Mouse (Mus musculus): Measurements from ENCODE around the gene Tcf7l2. TPM values are rescaled to one million over a fixed set of nuclear protein-coding genes. Genes with fewer than 3 reads are reported as not detected.

The Tcf7l2 gene
- polyA plus RNA-seq, 2 experiments: 7.8 to 18.4 TPM

DNA sequence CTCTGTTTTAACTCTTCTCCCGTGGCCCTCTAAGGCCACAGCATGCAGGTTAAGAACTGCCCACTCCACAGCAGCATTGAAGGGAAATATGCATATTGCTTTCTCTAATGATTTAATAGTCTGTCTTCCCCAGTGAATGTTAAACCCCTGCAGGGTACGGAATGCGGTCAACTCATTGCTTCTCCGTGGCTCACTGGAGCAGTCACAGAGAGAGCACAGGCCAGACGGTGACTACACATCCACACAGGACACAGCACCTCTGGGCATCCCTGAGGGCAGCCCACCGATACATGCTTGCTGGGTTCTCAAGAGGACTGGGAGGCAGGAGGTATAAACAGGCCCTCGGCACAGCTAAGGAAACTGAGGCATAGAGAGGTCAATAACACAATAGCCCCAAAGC lies 35.3 kb upstream of the Tcf7l2 start:
- peaks cover 0 to 6% of the 10 kb centered on the region in 2 experiments; a peak in 1 of 4 replicates for H3K4me1 ChIP-seq (replicated peaks; ENCODE audit: control insufficient read depth in 2 of 2, insufficient read depth in 2 of 2, low read length in 1 of 2)
- H3K9ac ChIP-seq (replicated peaks): no peak overlapping the region
- H3K4me2 ChIP-seq (ENCODE audit: low read depth): no peak overlapping the region
- no peak overlapping the region for H3K4me3 ChIP-seq (ENCODE audit: insufficient read depth in 1 of 2, low read depth in 2 of 2, low read length in 2 of 2)
- H3K36me3 ChIP-seq (replicated peaks; ENCODE audit: control insufficient read depth, insufficient read depth, low read depth): no peaks in the 10 kb centered on the region
- no peaks in the 10 kb centered on the region; the same call in 1 of the 2 replicates for H3K27me3 ChIP-seq (ENCODE audit: control insufficient read depth, insufficient read depth, low read length)
- no peak overlapping the region for H3K27ac ChIP-seq
- DNase-seq (ENCODE audit: low read depth in 3 of 3, low spot score in 3 of 3) (no peak), ATAC-seq (ENCODE audit: insufficient read depth) (no peak)
- 73% methylated on average over 7 of the region's 7 CpGs for WGBS (ENCODE audit: insufficient replicate concordance)
- TF ChIP-seq EP300 (IDR thresholded peaks at IDR 0.05; ENCODE audit: low read depth) (no peak), CTCF (IDR thresholded peaks at IDR 0.05; ENCODE audit: low read depth) (no peak)
- H3K9me3 ChIP-seq (ENCODE audit: control insufficient read depth, low read length): no peaks in the 10 kb centered on the region

DNA sequence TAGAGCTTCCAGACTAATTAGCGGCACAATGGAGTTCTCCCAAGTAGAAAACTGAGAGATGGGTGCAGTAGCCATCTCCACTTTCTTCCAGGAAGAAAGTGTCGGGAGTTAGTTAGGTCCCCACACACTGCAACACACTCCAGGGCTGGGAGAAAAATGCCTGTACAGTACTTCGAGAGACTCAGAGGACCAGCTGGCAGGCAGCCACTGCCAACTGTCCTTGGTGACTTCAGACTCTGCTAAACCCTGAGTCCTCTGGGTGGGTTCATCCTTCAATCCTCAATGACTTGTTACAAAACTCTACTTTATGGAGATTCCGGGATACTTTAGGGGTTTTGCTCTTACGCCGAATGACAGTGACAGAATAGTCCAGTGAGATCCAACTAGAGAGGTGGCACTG lies 34.8 kb upstream of the Tcf7l2 start:
- ATAC-seq (ENCODE audit: insufficient read depth) (no peak), DNase-seq (ENCODE audit: low read depth in 3 of 3, low spot score in 3 of 3) (no peak)
- no peak for TF ChIP-seq EP300 (IDR thresholded peaks at IDR 0.05; ENCODE audit: low read depth)
- no peak for TF ChIP-seq CTCF (IDR thresholded peaks at IDR 0.05; ENCODE audit: low read depth)
- H3K9me3 ChIP-seq (ENCODE audit: control insufficient read depth, low read length): no peaks in the 10 kb centered on the region
- WGBS (ENCODE audit: insufficient replicate concordance): 57% methylated on average over 6 of the region's 6 CpGs
- H3K4me2 ChIP-seq (ENCODE audit: low read depth): no peak overlapping the region
- no peak overlapping the region for H3K27ac ChIP-seq
- no peak overlapping the region for H3K4me3 ChIP-seq (ENCODE audit: insufficient read depth in 1 of 2, low read depth in 2 of 2, low read length in 2 of 2)
- H3K9ac ChIP-seq (replicated peaks): no peak overlapping the region
- peaks cover 0 to under 1% of the 10 kb centered on the region in 2 experiments; a peak in 1 of 4 replicates for H3K4me1 ChIP-seq (replicated peaks; ENCODE audit: control insufficient read depth in 2 of 2, insufficient read depth in 2 of 2, low read length in 1 of 2)
- no peaks in the 10 kb centered on the region; the same call in 1 of the 2 replicates for H3K27me3 ChIP-seq (ENCODE audit: control insufficient read depth, insufficient read depth, low read length)
- H3K36me3 ChIP-seq (replicated peaks; ENCODE audit: control insufficient read depth, insufficient read depth, low read depth): no peaks in the 10 kb centered on the region

DNA sequence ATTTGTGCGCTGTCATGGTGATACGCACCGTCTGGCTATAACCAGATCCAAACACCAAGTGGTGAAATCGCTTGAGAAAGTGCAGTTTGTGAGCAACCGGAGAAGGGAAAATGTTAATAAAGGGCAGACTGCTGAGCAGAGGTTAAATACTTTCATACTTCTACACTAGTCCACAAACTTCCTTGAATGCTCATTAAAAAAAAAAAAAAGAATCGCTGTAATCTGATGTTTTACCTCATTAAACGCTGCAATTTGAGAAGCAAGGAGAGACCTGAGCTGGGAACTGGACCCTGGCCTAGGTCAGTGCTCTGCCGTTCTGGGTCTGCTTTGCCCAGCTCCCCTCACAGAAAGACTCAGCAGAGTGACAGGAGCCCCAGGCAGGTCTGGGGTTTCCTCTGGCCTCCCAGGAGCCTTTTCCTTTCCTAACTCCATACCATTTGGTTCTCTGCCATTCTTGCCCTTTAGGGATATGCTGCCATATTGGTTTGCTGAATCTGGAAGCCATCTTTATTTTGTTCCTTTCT lies 33.5 kb upstream of the Tcf7l2 start:
- no peaks in the 10 kb centered on the region for H3K9me3 ChIP-seq (ENCODE audit: control insufficient read depth, low read length)
- no peak overlapping the region for H3K4me2 ChIP-seq (ENCODE audit: low read depth)
- H3K4me1 ChIP-seq (replicated peaks; ENCODE audit: control insufficient read depth in 2 of 2, insufficient read depth in 2 of 2, low read length in 1 of 2): no peaks in the 10 kb centered on the region
- no peak overlapping the region for H3K9ac ChIP-seq (replicated peaks)
- DNase-seq (ENCODE audit: low read depth in 3 of 3, low spot score in 3 of 3) (no peak), ATAC-seq (ENCODE audit: insufficient read depth) (no peak)
- H3K27ac ChIP-seq: no peak overlapping the region
- TF ChIP-seq EP300 (IDR thresholded peaks at IDR 0.05; ENCODE audit: low read depth) (no peak), CTCF (IDR thresholded peaks at IDR 0.05; ENCODE audit: low read depth) (no peak)
- no peak overlapping the region for H3K4me3 ChIP-seq (ENCODE audit: insufficient read depth in 1 of 2, low read depth in 2 of 2, low read length in 2 of 2)
- H3K36me3 ChIP-seq (replicated peaks; ENCODE audit: control insufficient read depth, insufficient read depth, low read depth): no peaks in the 10 kb centered on the region
- H3K27me3 ChIP-seq (ENCODE audit: control insufficient read depth, insufficient read depth, low read length): no peaks in the 10 kb centered on the region; the same call in 1 of the 2 replicates
- 75% methylated on average over 8 of the region's 8 CpGs for WGBS (ENCODE audit: insufficient replicate concordance)

DNA sequence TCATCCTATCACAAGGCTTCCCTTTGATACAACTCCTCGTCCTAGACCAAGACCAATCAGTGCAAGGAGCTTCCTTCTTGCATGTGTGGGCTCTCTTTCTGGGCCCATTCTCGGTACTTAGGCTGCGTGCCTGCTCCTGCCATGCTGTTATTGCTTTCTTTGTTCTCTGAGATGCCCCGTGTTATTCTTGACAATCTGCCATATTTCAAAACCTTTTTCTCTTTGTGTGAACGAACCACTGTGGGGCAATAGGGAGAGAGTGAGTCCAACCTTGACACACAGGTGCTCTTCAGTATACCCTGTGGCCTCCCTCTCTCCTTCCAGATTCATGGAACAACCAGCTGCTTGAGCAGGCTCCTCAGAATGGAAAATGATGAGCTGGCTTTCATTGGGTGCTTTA lies 30.8 kb upstream of the Tcf7l2 start:
- Histone ChIP-seq H3K4me3 (ENCODE audit: insufficient read depth in 1 of 2, low read depth in 2 of 2, low read length in 2 of 2) (no peak overlapping the region), H3K9me3 (ENCODE audit: control insufficient read depth, low read length) (no peaks in the 10 kb centered on the region), H3K4me2 (ENCODE audit: low read depth) (no peak overlapping the region), H3K9ac (replicated peaks) (no peak overlapping the region), H3K27me3 (ENCODE audit: control insufficient read depth, insufficient read depth, low read length) (no peaks in the 10 kb centered on the region; the same call in 1 of the 2 replicates), H3K4me1 (replicated peaks; ENCODE audit: control insufficient read depth in 2 of 2, insufficient read depth in 2 of 2, low read length in 1 of 2) (0 out of 4 replicates have a peak, but pooled peaks cover 0 to 3% of the 10 kb centered on the region in 2 experiments), H3K27ac (no peak overlapping the region), H3K36me3 (replicated peaks; ENCODE audit: control insufficient read depth, insufficient read depth, low read depth) (no peaks in the 10 kb centered on the region)
- no peak for TF ChIP-seq CTCF (IDR thresholded peaks at IDR 0.05; ENCODE audit: low read depth)
- no peak for TF ChIP-seq EP300 (IDR thresholded peaks at IDR 0.05; ENCODE audit: low read depth)
- no peak for ATAC-seq (ENCODE audit: insufficient read depth)
- WGBS (ENCODE audit: insufficient replicate concordance): 58% methylated on average over 5 of the region's 5 CpGs
- no peak for DNase-seq (ENCODE audit: low read depth in 3 of 3, low spot score in 3 of 3)

DNA sequence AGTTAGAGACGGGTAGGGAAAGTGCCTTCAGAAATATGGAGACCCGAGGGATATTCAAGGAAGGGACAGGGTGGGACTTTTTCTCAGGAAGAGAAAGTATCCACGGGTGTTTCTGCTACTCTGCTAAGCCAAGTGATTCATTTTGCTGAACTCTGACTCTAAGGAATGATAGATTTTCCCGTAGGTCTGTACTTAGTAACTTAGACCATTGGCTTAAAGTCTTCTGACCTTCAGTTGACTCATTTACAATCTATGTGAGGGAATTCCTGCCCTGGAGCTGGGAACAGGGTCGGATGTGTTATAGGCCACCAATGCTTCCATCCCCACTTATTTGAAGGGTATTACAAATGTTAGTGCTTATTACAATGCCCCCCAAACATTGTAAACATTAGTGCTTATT lies 29.9 kb upstream of the Tcf7l2 start:
- no peak for TF ChIP-seq EP300 (IDR thresholded peaks at IDR 0.05; ENCODE audit: low read depth)
- no peak for TF ChIP-seq CTCF (IDR thresholded peaks at IDR 0.05; ENCODE audit: low read depth)
- Histone ChIP-seq H3K4me1 (replicated peaks; ENCODE audit: control insufficient read depth in 2 of 2, insufficient read depth in 2 of 2, low read length in 1 of 2) (0 out of 4 replicates have a peak, but pooled peaks cover 0 to 3% of the 10 kb centered on the region in 2 experiments), H3K9me3 (ENCODE audit: control insufficient read depth, low read length) (no peaks in the 10 kb centered on the region), H3K36me3 (replicated peaks; ENCODE audit: control insufficient read depth, insufficient read depth, low read depth) (no peaks in the 10 kb centered on the region), H3K4me3 (ENCODE audit: insufficient read depth in 1 of 2, low read depth in 2 of 2, low read length in 2 of 2) (no peak overlapping the region), H3K27me3 (ENCODE audit: control insufficient read depth, insufficient read depth, low read length) (no peaks in the 10 kb centered on the region; the same call in 1 of the 2 replicates), H3K4me2 (ENCODE audit: low read depth) (no peak overlapping the region), H3K27ac (no peak overlapping the region), H3K9ac (replicated peaks) (no peak overlapping the region)
- DNase-seq (ENCODE audit: low read depth in 3 of 3, low spot score in 3 of 3): no peak
- ATAC-seq (ENCODE audit: insufficient read depth): no peak
- WGBS (ENCODE audit: insufficient replicate concordance): 46% methylated on average over 5 of the region's 5 CpGs

All from liver, embryonic 14.5 days (tissue).